ENCODE assay signal across 30 mouse cellular contexts in the genomic region with DNA sequence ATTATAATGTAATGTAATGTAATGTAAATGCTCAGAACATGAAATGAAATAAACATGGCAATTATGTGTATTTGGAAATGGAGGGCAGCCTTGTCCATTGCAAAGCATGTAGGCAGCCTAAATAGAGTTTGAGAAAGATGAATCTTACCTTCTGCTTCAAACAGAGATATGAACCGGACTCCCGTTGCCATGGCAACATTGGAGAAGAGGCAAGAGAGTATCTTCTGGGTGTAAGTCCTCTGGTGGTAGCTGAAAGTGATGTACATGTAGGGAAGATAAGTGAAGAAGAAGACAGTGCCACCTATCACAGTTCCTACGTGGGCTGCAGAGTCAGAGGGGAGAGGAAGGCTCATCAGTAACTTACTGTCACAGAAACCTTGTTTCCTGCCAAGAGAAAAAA. TPM values are rescaled to one million over a fixed set of nuclear protein-coding genes. Genes with fewer than 3 reads are reported as not detected.
DNase-seq lines count a peak whose midpoint lies in the region; ATAC-seq and TF ChIP-seq lines count a peak whose summit lies in the region.
"Had no signal": no experiment of that assay in that cellular context is flagged by ENCODE, and none has a peak within 500 bp of the region (broad histone marks: within the 10 kb centered on the region; RNA-seq: fewer than 3 reads in every experiment).

No protein-coding gene starts in this region.

- H3K4me2 ChIP-seq in kidney, embryonic 16.5 days (replicated peaks; ENCODE audit: low read depth, low read length), result no peak overlapping the region
- H3K4me2 ChIP-seq: embryonic facial prominence, embryonic 12.5 days; forebrain, embryonic 12.5 days; hindbrain, embryonic 15.5 days; intestine, embryonic 15.5 days; limb, embryonic 12.5 days; liver, embryonic 11.5 days had no signal

- peaks cover 4% of the 10 kb centered on the region; the same call in 1 of the 2 replicates for H3K9me3 ChIP-seq in kidney, embryonic 16.5 days (ENCODE audit: low read length)
- H3K9me3 ChIP-seq: hindbrain, embryonic 15.5 days; intestine, embryonic 15.5 days had no signal

- TF ChIP-seq POLR2A in brain, embryonic 14.5 days (IDR thresholded peaks at IDR 0.05; ENCODE audit: borderline replicate concordance, extremely low read depth, insufficient read depth, insufficient read length, poor library complexity, severe bottlenecking), result no peak

- no peaks in the 10 kb centered on the region for H3K36me3 ChIP-seq in kidney, embryonic 16.5 days (ENCODE audit: insufficient read depth, low read length)
- H3K36me3 ChIP-seq: embryonic facial prominence, embryonic 12.5 days; forebrain, embryonic 12.5 days; hindbrain, embryonic 15.5 days; intestine, embryonic 15.5 days; limb, embryonic 12.5 days had no signal

- no peak overlapping the region for H3K27ac ChIP-seq in kidney, embryonic 16.5 days (ENCODE audit: low read length)
- H3K27ac ChIP-seq: embryonic facial prominence, embryonic 12.5 days; forebrain, embryonic 12.5 days; gastrocnemius, adult 2 months; hindbrain, embryonic 15.5 days; intestine, embryonic 15.5 days; limb, embryonic 12.5 days; macrophage had no signal

- H3K4me1 ChIP-seq in kidney, embryonic 16.5 days (ENCODE audit: insufficient read depth, low read length), result no peaks in the 10 kb centered on the region
- H3K4me1 ChIP-seq: embryonic facial prominence, embryonic 12.5 days; forebrain, embryonic 12.5 days; hindbrain, embryonic 15.5 days; intestine, embryonic 15.5 days; limb, embryonic 12.5 days had no signal

- no peaks in the 10 kb centered on the region for H3K27me3 ChIP-seq in kidney, embryonic 16.5 days (ENCODE audit: insufficient read depth, low read length)
- H3K27me3 ChIP-seq: embryonic facial prominence, embryonic 12.5 days; forebrain, embryonic 12.5 days; hindbrain, embryonic 15.5 days; intestine, embryonic 15.5 days; limb, embryonic 12.5 days had no signal

- intact Hi-C loops in left cerebral cortex, postnatal 36 days (cut with DNase I), result no loop called here

- 85% methylated on average over 3 of the region's 3 CpGs for WGBS in kidney, embryonic 16.5 days

- TF ChIP-seq CTCF in brain, embryonic 14.5 days (IDR thresholded peaks at IDR 0.05; ENCODE audit: borderline replicate concordance, extremely low read depth, insufficient read depth, insufficient read length), result no peak

- ATAC-seq in kidney, embryonic 16.5 days (ENCODE audit: low FRiP score, low TSS enrichment), result no peak
- ATAC-seq: CD4-positive, CD25-positive, alpha-beta regulatory T cell, adult 4 months; intestine, embryonic 15.5 days; liver, postnatal 0 days; lung, postnatal 0 days; midbrain, embryonic 16.5 days had no signal

- H3K9ac ChIP-seq in kidney, embryonic 16.5 days (replicated peaks; ENCODE audit: low read length), result no peak overlapping the region
- H3K9ac ChIP-seq: embryonic facial prominence, embryonic 12.5 days; forebrain, embryonic 12.5 days; hindbrain, embryonic 15.5 days; intestine, embryonic 15.5 days; limb, embryonic 12.5 days; liver, postnatal 0 days had no signal

- peak; percentile 5 to 60 for DNase-seq in frontal cortex, adult 2 months (ENCODE audit: extremely low spot score in 1 of 2, low spot score in 1 of 2)
- no peak for DNase-seq in frontal cortex, postnatal 10 days (ENCODE audit: low spot score in 2 of 2)
- peak; percentile 55 for DNase-seq in layer of hippocampus, adult 9-11 months
- no peak for DNase-seq in layer of hippocampus, postnatal 14 days (ENCODE audit: low spot score in 2 of 2)
- peak; percentile 1 for DNase-seq in brain, embryonic 14.5 days (ENCODE audit: low read depth)
- DNase-seq in left cerebral cortex, postnatal 36 days (ENCODE audit: low spot score in 2 of 2), result peak; percentile 5 to 9
- no peak for DNase-seq in urinary bladder, postnatal 4 days (ENCODE audit: low spot score in 2 of 2)
- DNase-seq: adrenal gland, postnatal 25 days; cerebellum, adult 11-12 months; cerebellum, postnatal 14 days; gastrocnemius, adult 2 months; heart, postnatal 4 days; kidney, adult 9 months; kidney, postnatal 25 days; liver, postnatal 0 days; thymus, postnatal 36 days had no signal

- H3K4me3 ChIP-seq in kidney, embryonic 16.5 days (ENCODE audit: low read length), result no peak overlapping the region
- H3K4me3 ChIP-seq: embryonic facial prominence, embryonic 12.5 days; forebrain, embryonic 12.5 days; gastrocnemius, adult 2 months; hindbrain, embryonic 15.5 days; intestine, embryonic 15.5 days; limb, embryonic 12.5 days; myocyte had no signal

RNA-seq across cellular contexts. Expression of gene Abca17, which starts 30.0 kb away (rescaled TPM):
- polyA plus RNA-seq in frontal cortex, adult 2 months (2012; rRNA removed), result 0.90 and 1.0 TPM in 2 replicates
- 1 to 10 TPM; 1.3 to 1.8 TPM for total RNA-seq in layer of hippocampus, postnatal 14 days (2021)
- 0.29 and 0.40 TPM in 2 replicates for polyA plus RNA-seq in brain, embryonic 14.5 days (2012; rRNA removed)
- 1 to 10 TPM in 1 of 2 experiments, under 1 TPM in 1; 0.72 to 1.1 TPM for total RNA-seq in left cerebral cortex, postnatal 36 days (2021)
- 0.22 TPM in 1 of 2 replicates, not detected in the other for polyA plus RNA-seq in kidney, embryonic 16.5 days (2015; fragmentation: Nextera tagmentation; extraction: Ambion mirVana)
- total RNA-seq: gastrocnemius, adult 2 months had no signal
- polyA plus RNA-seq: forebrain, embryonic 12.5 days; heart, embryonic 16.5 days; intestine, embryonic 15.5 days; limb, embryonic 12.5 days; liver, embryonic 11.5 days; liver, postnatal 0 days; myocyte; stomach, embryonic 14.5 days had no signal

RNA-seq across cellular contexts. Expression of gene Abca3, which starts 30.9 kb away (rescaled TPM):
- 44.7 and 47.6 TPM in 2 replicates for polyA plus RNA-seq in frontal cortex, adult 2 months (2012; rRNA removed)
- total RNA-seq in layer of hippocampus, postnatal 14 days (2021), result 100 to 1,000 TPM; 102 to 104 TPM
- polyA plus RNA-seq in brain, embryonic 14.5 days (2012; rRNA removed), result 39.4 and 51.7 TPM in 2 replicates
- 10 to 100 TPM; 79.2 to 79.9 TPM for total RNA-seq in left cerebral cortex, postnatal 36 days (2021)
- polyA plus RNA-seq in kidney, embryonic 16.5 days (2015; fragmentation: Nextera tagmentation; extraction: Ambion mirVana), result 20.8 and 22.6 TPM in 2 replicates

Comparison
In these comparisons a context has a peak if more than half of its experiments do, and no peak if none do; other contexts are left out.
1. DNase-seq: peak in frontal cortex, adult 2 months (2 of 2), layer of hippocampus, adult 9-11 months (single experiment), brain, embryonic 14.5 days (single experiment) and left cerebral cortex, postnatal 36 days (2 of 2); none in frontal cortex, postnatal 10 days (0 of 2), layer of hippocampus, postnatal 14 days (0 of 2) and urinary bladder, postnatal 4 days (0 of 2).